Mouse (Mus musculus): ENCODE measurements around the gene Gja6. TPM values are rescaled to one million over a fixed set of nuclear protein-coding genes. Genes with fewer than 3 reads are reported as not detected.

Gja6 gene
- total RNA-seq (2015) (0.39 TPM in 1 of 2 replicates, not detected in the other), total RNA-seq (2017) (0.14 TPM in 1 of 2 replicates, not detected in the other)

DNA sequence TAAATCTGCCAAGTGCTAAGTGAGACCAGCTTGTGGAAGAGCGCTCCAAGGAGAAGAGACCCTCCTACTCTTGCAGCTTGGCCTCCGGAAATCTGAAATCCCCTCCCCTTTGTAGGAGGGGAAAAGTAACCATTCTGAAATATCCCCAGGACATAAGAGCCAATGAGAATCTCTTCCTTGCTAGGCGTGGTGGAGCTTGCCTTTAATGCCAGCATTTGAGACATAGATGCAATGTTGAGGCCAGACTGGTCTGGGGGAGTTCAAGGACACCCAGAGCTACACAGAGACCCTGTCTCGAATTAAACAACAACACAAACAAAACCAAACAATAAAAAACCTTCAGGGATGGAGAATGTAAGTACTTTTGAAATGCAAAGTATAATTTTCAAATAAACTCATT is at the start of gene Gja6:
Gene Gja6 (minus strand): TSS at position 101 of the 400 bp plus-strand sequence.
- ATAC-seq (replicated peaks; ENCODE audit: poor library complexity), result no peak

DNA sequence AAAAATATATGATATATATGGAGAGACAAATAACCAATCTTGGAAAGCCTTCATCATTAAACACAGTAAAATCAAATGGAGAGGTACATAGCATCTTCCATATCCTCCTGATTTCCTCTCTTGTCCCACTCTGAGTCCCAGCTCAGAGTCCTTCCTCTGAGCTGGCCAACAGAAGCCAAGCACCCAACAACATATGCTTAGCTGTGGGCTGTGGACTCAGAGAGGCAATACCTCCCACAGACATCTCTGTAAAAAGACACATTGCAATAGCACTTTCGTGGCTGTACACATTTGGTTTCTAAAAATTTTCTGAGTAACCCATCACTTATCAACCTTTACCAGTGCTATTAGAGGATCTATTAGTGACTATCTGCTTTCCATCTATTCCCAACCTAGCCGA is 42.7 kb upstream of the Gja6 start:
- ATAC-seq (replicated peaks; ENCODE audit: poor library complexity), result no peak

DNA sequence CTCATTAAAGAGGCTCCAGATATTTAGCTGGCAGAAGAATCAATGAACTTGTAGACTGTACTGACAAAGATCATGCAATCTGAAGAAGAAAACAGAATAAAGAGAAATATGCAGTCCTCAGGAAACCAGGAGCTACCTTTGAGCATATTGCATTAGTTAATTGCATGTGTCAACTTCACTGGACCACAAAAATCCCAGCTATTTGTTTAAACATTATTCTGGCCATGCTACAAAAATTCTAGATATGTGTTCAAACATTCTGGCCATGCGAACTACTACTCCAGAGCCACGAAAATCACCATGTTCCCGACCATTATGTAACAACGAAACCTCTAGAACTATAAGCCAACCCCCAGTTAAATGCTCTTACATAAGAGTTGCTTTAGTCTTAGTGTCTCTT is 37.9 kb upstream of the Gja6 start:
- ATAC-seq (replicated peaks; ENCODE audit: poor library complexity), result no peak

GRCm38 (mm10) chrX:160935541-160935940 is 28.7 kb upstream of the Gja6 start:
- ATAC-seq (replicated peaks; ENCODE audit: poor library complexity), result peak; percentile 69

GRCm38 (mm10) chrX:160930656-160931055 is 23.8 kb upstream of the Gja6 start:
- ATAC-seq (replicated peaks; ENCODE audit: poor library complexity), result peak; percentile 63; the same call in 1 of the 2 replicates

DNA sequence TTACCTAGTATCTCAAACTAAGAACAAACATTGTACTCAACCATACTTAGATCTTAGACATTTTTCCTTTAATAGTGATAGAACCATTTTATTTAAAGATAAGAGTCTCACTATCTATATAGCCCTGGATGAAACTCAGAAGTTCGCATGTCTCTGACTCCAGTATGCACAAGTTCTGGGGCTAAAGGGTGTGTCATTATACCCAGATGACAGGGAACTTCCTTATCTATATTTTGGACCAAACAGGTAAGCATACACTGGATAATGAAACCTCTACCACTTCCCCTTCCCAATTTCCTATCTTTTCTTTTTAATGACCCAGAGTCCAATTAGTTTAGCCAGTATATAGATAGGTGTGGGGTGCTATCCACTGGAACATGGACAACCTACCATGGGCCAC is 22.0 kb upstream of the Gja6 start:
- ATAC-seq (replicated peaks; ENCODE audit: poor library complexity), result no peak

- ATAC-seq (replicated peaks; ENCODE audit: poor library complexity), result peak; percentile 60
These were observed 12.3 kb upstream of the Gja6 start for GRCm38 (mm10) chrX:160919022-160919637.

DNA sequence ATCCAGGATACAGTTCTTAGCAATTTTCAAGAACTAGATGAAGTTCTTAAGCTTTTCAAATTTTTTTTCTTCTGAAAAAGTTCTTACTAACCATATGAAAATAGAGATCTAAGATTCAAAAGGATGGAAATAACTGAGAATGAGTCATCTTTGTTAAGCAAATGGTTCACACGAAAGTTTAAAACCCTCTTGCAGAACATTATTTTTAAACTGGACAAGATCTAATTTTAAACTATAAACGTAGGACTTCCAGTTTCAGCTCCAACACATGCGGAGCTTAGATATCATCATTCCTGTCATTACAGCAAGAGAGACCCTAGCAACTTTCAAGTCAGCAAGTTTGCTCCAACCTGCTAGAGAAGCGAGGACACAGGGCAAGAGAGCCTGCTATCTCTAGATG is 375 bp downstream of the Gja6 start:
- no peak for ATAC-seq (replicated peaks; ENCODE audit: poor library complexity)

DNA sequence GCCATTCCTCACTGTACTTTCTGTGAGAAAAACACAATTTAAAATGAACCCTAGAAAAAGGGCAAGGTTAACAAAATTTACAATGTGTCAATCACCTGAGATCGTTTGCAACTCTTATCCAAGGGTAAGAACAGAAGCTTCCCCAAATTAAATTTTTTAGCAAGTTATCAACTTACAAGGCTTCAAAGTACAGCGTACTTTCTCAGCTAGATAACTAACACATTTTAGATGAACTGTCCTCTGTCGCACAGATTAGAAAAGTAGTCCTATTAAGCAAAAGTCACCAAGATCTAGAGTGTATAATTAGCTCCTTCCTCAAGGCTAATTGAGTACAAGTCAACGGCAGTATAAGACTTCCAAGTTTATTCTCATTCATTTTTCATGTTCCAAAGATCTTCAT is 939 bp downstream of the Gja6 start:
- ATAC-seq (replicated peaks; ENCODE audit: poor library complexity), result peak; percentile 27; the same call in 1 of the 2 replicates

DNA sequence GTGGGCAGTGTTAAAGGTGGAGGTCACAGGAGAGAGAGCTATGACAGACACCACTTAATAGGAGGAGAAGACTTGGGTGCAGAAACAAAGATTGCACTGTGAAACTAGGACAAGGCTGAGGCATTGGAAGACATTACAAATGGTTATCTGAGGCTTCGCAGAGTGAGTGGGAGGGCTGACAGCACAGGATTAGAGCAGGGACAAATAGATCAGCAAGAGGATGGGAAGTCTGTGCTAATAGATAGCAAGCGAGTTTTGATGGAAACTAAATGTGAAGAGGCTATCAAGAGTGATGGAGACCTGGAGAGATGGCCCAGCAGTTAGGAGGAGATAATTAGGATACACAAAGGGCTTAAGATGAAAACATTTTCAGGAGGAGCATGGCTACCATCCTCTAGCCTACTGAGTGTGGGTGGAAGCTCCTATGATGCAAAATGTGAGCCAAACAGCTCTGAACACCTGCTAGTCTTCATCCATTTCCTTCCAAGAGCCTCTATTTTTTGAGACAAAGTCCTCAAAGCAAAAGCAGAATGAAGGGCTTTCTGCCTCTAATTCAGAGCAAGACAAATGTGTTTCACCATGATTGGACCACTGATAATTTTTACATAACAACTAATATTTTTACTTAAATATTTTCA is 1.7 kb downstream of the Gja6 start:
- peak; percentile 98 for ATAC-seq (replicated peaks; ENCODE audit: poor library complexity)

GRCm38 (mm10) chrX:160901118-160901517 is 5.7 kb downstream of the Gja6 start:
- no peak for ATAC-seq (replicated peaks; ENCODE audit: poor library complexity)

- peak; percentile 48 for ATAC-seq (replicated peaks; ENCODE audit: poor library complexity)
These were observed 14.8 kb downstream of the Gja6 start for GRCm38 (mm10) chrX:160892077-160892476.

- ATAC-seq (replicated peaks; ENCODE audit: poor library complexity), result no peak
These were observed 20.6 kb downstream of the Gja6 start for GRCm38 (mm10) chrX:160886301-160886700.

GRCm38 (mm10) chrX:160866576-160866975 is 40.3 kb downstream of the Gja6 start:
- no peak for ATAC-seq (replicated peaks; ENCODE audit: poor library complexity)

DNA sequence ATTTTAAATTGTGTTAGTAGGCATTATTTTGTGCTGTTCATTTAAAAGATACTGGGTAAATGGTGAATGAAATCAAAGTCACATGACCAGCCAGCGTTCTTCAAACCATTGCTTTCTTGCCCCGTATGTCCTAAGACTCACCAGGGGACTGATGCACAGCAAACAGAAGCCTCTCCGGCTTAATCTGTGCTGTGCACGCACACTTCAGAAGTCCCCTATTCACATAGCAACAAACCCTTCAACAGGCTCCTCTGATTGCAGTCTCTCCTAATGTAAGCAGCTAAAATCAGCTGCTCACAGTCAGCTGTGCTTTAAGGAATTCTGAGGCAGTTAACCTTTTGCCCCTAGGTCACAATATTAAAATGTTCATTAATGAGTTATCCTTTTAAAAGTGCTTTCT is 41.8 kb downstream of the Gja6 start:
- no peak for ATAC-seq (replicated peaks; ENCODE audit: poor library complexity)

GRCm38 (mm10) chrX:160863689-160864383 is 43.0 kb downstream of the Gja6 start:
- ATAC-seq (replicated peaks; ENCODE audit: poor library complexity), result no peak

Other genes with a start within 250 kb of the Gja6 start
- gene Ppef1, start 171.3 kb downstream of the Gja6 start, total RNA-seq (2015), result 0.32 TPM in 1 of 2 replicates, not detected in the other
- gene Ppef1, start 171.3 kb downstream of the Gja6 start, total RNA-seq (2017), result not detected in 2 replicates
- 0.07 TPM in 1 of 2 replicates, not detected in the other for gene Rs1, start 139.0 kb downstream of the Gja6 start, total RNA-seq (2015)
- not detected in 2 replicates for gene Rs1, start 139.0 kb downstream of the Gja6 start, total RNA-seq (2017)
- gene Cdkl5, start 87.7 kb upstream of the Gja6 start, total RNA-seq (2015), result 1.9 and 2.0 TPM in 2 replicates
- 0.83 and 1.8 TPM in 2 replicates for gene Cdkl5, start 87.7 kb upstream of the Gja6 start, total RNA-seq (2017)
- 3.7 and 5.6 TPM in 2 replicates for gene Scml2, start 210.1 kb upstream of the Gja6 start, total RNA-seq (2015)
- gene Scml2, start 210.1 kb upstream of the Gja6 start, total RNA-seq (2017), result 2.8 and 3.4 TPM in 2 replicates

Data from megakaryocyte progenitor cell, adult 5-6 weeks (primary cell).